1 mouse cellular context compared by ENCODE assay signal in the genomic region with DNA sequence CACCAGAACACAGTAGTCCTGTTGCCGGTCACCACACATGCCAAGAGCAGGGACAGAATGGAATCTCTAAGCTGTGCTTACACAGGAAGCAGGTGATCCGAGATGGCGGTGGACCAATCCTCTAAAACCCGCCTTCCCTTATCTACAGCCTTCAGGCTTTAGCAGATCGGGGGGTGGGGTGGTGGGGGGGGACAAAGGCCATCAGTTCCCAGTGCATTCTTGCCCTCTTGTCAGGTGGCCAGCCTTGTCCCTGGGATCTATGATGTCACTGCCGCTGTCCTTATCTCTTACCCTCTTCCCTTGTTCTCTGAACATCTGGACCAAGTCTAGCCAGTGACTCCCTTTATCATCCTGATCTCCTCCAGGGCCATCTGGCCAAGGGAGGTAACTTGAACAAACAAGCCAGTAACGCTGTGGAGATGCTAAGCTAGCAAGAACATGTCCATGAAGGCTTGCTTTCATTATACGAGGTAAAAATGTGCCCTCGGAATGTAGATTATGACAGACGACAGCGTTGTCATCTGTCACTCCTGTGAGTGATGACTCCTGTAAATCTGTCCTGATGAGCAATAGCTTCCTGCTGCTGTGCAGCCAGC.
A peak's percentile ranks its signal among the peaks of the same experiment; 100 is the strongest.
TF ChIP-seq lines count a peak whose summit lies in the region.

No protein-coding gene starts in this region.

TF ChIP-seq in MEL, 35 proteins besides CTCF, POLR2A, EP300 and RAD21 (continued from another document):
- TF ChIP-seq RCOR1 (IDR thresholded peaks at IDR 0.05; ENCODE audit: low read depth, low read length) (peak; percentile 61), MEF2A (IDR thresholded peaks at IDR 0.05; ENCODE audit: extremely low read depth, insufficient replicate concordance, low read depth, low read length, poor library complexity, severe bottlenecking) (no peak), CHD1 (IDR thresholded peaks at IDR 0.05; ENCODE audit: low read depth, low read length) (no peak), MAZ (IDR thresholded peaks at IDR 0.05; ENCODE audit: low read depth, low read length) (peak; percentile 81), HCFC1 (IDR thresholded peaks at IDR 0.05; ENCODE audit: low read depth, low read length) (0 out of 2 replicates have a peak, but pooled peaks have one; percentile 37), ZKSCAN1 (IDR thresholded peaks at IDR 0.05; ENCODE audit: low read depth, low read length) (no peak), GATA1 (IDR thresholded peaks at IDR 0.05; ENCODE audit: low read depth, low read length) (peak; percentile 77), TBP (IDR thresholded peaks at IDR 0.05; ENCODE audit: low read depth, low read length) (no peak), SIN3A (IDR thresholded peaks at IDR 0.05; ENCODE audit: low read length) (peak; percentile 60; the same call in 1 of the 2 replicates), MAFK (IDR thresholded peaks at IDR 0.05; ENCODE audit: borderline replicate concordance, low read depth, low read length) (no peak), BHLHE40 (IDR thresholded peaks at IDR 0.05; ENCODE audit: borderline replicate concordance, low read depth, low read length) (no peak), USF1 (IDR thresholded peaks at IDR 0.05; ENCODE audit: low read depth, low read length) (peak; percentile 57; the same call in 1 of the 2 replicates), KAT2A (conservative IDR thresholded peaks at IDR 0.05; ENCODE audit: low read depth, low read length) (no peak; the same call in 1 of the 2 replicates), TAL1 (IDR thresholded peaks at IDR 0.05; ENCODE audit: low read length) (peak; percentile 85), JUND (IDR thresholded peaks at IDR 0.05; ENCODE audit: low read depth, low read length) (peak; percentile 46; the same call in 1 of the 2 replicates), POLR2AphosphoS2 (IDR thresholded peaks at IDR 0.05; ENCODE audit: low read length) (no peak), SMC3 (IDR thresholded peaks at IDR 0.05; ENCODE audit: low read depth, low read length) (no peak)
